Mouse (Mus musculus) G1E (cell line): ENCODE measurements around the gene Babam1. TPM values are rescaled to one million over a fixed set of nuclear protein-coding genes. Genes with fewer than 3 reads are reported as not detected.

Experiments
- ATAC-seq: 2 replicates; pipeline ENCODE4 v1.8.0; 2016; ENCODE audit warnings: mild to moderate bottlenecking; ENCODE audit not compliant: insufficient number of reproducible peaks, poor library complexity, low FRiP score, severe bottlenecking; ENCODE audit errors: extremely low read depth
- DNase-seq: peaks from one replicate; pipeline ENCODE4 v3.0.0; 2012; ENCODE audit warnings: low spot score
- H3K27me3 ChIP-seq: 2 replicates; pipeline ENCODE4 v1.6.1; 2012; ENCODE audit warnings: mild to moderate bottlenecking, low read length, inconsistent platforms; ENCODE audit not compliant: insufficient read depth
- H3K36me3 ChIP-seq: replicated peaks from 2 replicates; pipeline ENCODE3; 2012; ENCODE audit warnings: mild to moderate bottlenecking, inconsistent platforms
- H3K4me1 ChIP-seq: 2 replicates; pipeline ENCODE4 v1.6.1; 2012; ENCODE audit warnings: low read depth, low read length, inconsistent platforms, mixed read lengths; ENCODE audit not compliant: insufficient read depth
- H3K4me3 ChIP-seq: 2 replicates; pipeline ENCODE4 v1.5.1; 2012; ENCODE audit warnings: low read depth, mild to moderate bottlenecking, inconsistent platforms, low read length, moderate library complexity, mixed read lengths
- H3K9me3 ChIP-seq: replicated peaks from 2 replicates; pipeline ENCODE4 v1.6.1; 2012; ENCODE audit warnings: inconsistent platforms
- CTCF ChIP-seq: IDR thresholded peaks from 2 replicates; pipeline ENCODE4 v1.5.1; 2012; ENCODE audit warnings: low read depth, low read length, inconsistent platforms, mixed read lengths
- GATA1 ChIP-seq: IDR thresholded peaks from 2 replicates; pipeline ENCODE4 v1.6.1; 2012; ENCODE audit warnings: borderline replicate concordance, low read length, inconsistent platforms, mixed read lengths
- GATA2 ChIP-seq: IDR thresholded peaks from 2 replicates; pipeline ENCODE4 v1.6.1; 2012; ENCODE audit warnings: low read depth, low read length, inconsistent platforms, borderline replicate concordance
- POLR2AphosphoS5 ChIP-seq: IDR thresholded peaks from 2 replicates; pipeline ENCODE4 v1.6.1; 2012; ENCODE audit warnings: low read depth, low read length, inconsistent platforms; ENCODE audit not compliant: insufficient replicate concordance
- TAL1 ChIP-seq: conservative IDR thresholded peaks from 2 replicates; pipeline ENCODE4 v1.6.1; 2012; ENCODE audit warnings: low read depth, low read length, inconsistent platforms, mixed read lengths
- polyA plus RNA-seq: library from polyadenylated mRNA; stranded (reverse); fragments of >175 nt; gene quantifications from 2 replicates; pipeline ENCODE4 v1.2.3, GENCODE M21; 2012
- total RNA-seq, 2 experiments: library from RNA; stranded (forward) in 1 of 2; stranded (reverse) in 1 of 2; fragments of 200-1000 nt in 1 of 2; fragments of >200 nt in 1 of 2; fragmentation: Nextera tagmentation in 1 of 2; gene quantifications; 2 replicates each; pipeline ENCODE4 v1.2.3; 2014 to 2017

Babam1 gene
- total and polyA plus RNA-seq, 3 experiments = 58.4 to 106 (median 92.1) TPM

DNA sequence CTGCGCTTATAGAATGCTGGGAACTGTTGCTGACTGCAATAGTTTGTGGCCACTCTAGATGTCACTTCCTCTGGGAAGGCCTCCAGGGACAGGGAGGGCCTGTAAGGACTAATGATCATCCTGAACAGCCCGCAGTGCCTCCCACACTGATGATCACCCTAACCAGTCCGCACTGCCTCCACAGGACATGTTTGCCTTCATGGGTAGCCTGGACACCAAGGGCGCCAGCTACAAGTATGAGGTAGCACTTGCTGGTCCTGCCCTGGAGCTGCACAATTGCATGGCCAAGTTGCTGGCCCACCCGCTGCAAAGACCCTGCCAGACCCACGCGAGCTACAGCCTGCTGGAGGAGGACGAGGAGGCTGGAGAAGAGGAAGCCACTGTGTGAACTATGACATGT is 7.3 kb downstream of the Babam1 start:
- H3K4me3 ChIP-seq = peak overlapping the region; percentile 61; the same call in 1 of the 2 replicates
- H3K27me3 ChIP-seq = no peaks in the 10 kb centered on the region
- peaks cover 73% of the 10 kb centered on the region for H3K4me1 ChIP-seq
- H3K36me3 ChIP-seq = peaks cover 76% of the 10 kb centered on the region
- TF ChIP-seq POLR2AphosphoS5 (no peak), CTCF (no peak), GATA2 (no peak), GATA1 (no peak), TAL1 (no peak)
- ATAC-seq = no peak
- H3K9me3 ChIP-seq = no peaks in the 10 kb centered on the region
- DNase-seq = no peak

DNA sequence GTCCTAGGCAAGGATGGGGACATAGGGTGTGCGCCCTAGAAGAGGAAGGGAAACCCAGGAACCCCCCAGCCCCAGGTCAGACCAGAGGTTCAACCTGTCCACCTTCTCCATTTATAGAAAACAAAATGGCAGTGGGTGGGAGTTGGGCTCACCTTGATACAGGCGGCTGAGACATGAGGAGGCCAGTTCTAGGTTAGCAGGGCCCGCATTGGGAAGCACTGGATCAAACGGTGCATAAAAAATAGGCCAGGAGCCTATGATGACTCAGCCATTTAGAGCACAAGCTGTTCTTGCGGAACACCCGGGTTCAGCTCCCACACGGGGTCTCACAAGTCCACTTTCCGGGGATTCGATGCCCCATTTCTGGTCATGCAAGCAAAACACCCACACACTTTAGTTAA is 8.3 kb downstream of the Babam1 start:
- H3K36me3 ChIP-seq = peaks cover 78% of the 10 kb centered on the region
- no peak for TF ChIP-seq POLR2AphosphoS5
- no peak for TF ChIP-seq TAL1
- no peak for TF ChIP-seq GATA1
- no peak for TF ChIP-seq CTCF
- TF ChIP-seq GATA2 = no peak
- H3K4me1 ChIP-seq = peaks cover 74% of the 10 kb centered on the region

GRCm38 (mm10) chr8:71405401-71406098 is 8.9 kb downstream of the Babam1 start, which contains the start of gene Ankle1:
Gene Ankle1, plus strand, starts transcription at chr8:71406010.
- peak; percentile 25; the same call in 1 of the 2 replicates for TF ChIP-seq CTCF
- TF ChIP-seq GATA1 = no peak
- TF ChIP-seq TAL1 = no peak
- TF ChIP-seq POLR2AphosphoS5 = no peak
- H3K4me1 ChIP-seq = peaks cover 74% of the 10 kb centered on the region
- peak; percentile 65 for ATAC-seq
- DNase-seq = peak; percentile 88
- H3K9me3 ChIP-seq = no peaks in the 10 kb centered on the region
- peaks cover 76% of the 10 kb centered on the region for H3K36me3 ChIP-seq
- peak within 1 kb of the TSS; percentile 82 for H3K4me3 ChIP-seq
- H3K27me3 ChIP-seq = no peaks in the 10 kb centered on the region

More for the DNA sequence above, 8.3 kb downstream of the Babam1 start:
- H3K27me3 ChIP-seq = no peaks in the 10 kb centered on the region
- ATAC-seq = peak; percentile 10; the same call in 1 of the 2 replicates
- H3K4me3 ChIP-seq = peak overlapping the region; percentile 82
- DNase-seq = peak; percentile 58
- no peaks in the 10 kb centered on the region for H3K9me3 ChIP-seq

GRCm38 (mm10) chr8:71406099-71407015 is 9.7 kb downstream of the Babam1 start:
- H3K4me3 ChIP-seq = peak overlapping the region; percentile 82
- peaks cover 68% of the 10 kb centered on the region for H3K36me3 ChIP-seq
- DNase-seq (peak; percentile 85), ATAC-seq (peak; percentile 58)
- H3K27me3 ChIP-seq = no peaks in the 10 kb centered on the region
- H3K9me3 ChIP-seq = no peaks in the 10 kb centered on the region
- TF ChIP-seq CTCF = peak; percentile 80
- no peak; the same call in 1 of the 2 replicates for TF ChIP-seq POLR2AphosphoS5
- H3K4me1 ChIP-seq = peaks cover 74% of the 10 kb centered on the region

- H3K4me1 ChIP-seq = peaks cover 78% of the 10 kb centered on the region
- ATAC-seq (no peak), DNase-seq (no peak)
- H3K36me3 ChIP-seq = peaks cover 61% of the 10 kb centered on the region
- peak overlapping the region; percentile 82; the same call in 1 of the 2 replicates for H3K4me3 ChIP-seq
- no peaks in the 10 kb centered on the region for H3K9me3 ChIP-seq
- no peaks in the 10 kb centered on the region for H3K27me3 ChIP-seq
- no peak for TF ChIP-seq POLR2AphosphoS5
- no peak for TF ChIP-seq CTCF
- no peak for TF ChIP-seq GATA1
- no peak for TF ChIP-seq TAL1
- TF ChIP-seq GATA2 = no peak
Observed at GRCm38 (mm10) chr8:71407441-71407840, 10.8 kb downstream of the Babam1 start.

DNA sequence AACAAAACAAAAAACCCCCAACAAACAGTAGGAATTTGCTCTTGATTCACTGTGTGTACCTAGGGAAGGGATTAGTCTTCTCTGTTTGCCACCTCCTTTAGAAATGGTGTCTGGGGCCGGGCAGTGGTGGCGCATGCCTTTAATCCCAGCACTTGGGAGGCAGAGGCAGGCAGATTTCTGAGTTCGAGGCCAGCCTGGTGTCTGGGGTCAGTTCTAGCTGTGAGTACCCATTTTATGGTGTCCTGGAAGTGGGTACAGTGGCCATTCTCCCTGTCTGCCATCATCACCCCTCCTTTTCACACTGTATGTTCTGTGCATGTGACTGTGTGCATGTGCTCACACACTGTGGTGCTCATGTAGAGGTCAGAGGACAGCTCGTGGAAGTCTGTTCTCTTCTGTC is 11.6 kb downstream of the Babam1 start:
- no peak for DNase-seq
- peaks cover 70% of the 10 kb centered on the region for H3K4me1 ChIP-seq

More for the DNA sequence above, 11.6 kb downstream of the Babam1 start:
- no peaks in the 10 kb centered on the region for H3K27me3 ChIP-seq
- H3K4me3 ChIP-seq = no peak overlapping the region
- H3K9me3 ChIP-seq = no peaks in the 10 kb centered on the region
- no peak for ATAC-seq
- no peak for TF ChIP-seq CTCF
- TF ChIP-seq TAL1 = no peak
- TF ChIP-seq POLR2AphosphoS5 = no peak
- no peak for TF ChIP-seq GATA1
- peaks cover 53% of the 10 kb centered on the region for H3K36me3 ChIP-seq
